8 mouse cellular contexts compared by ENCODE assay signal in the genomic region with DNA sequence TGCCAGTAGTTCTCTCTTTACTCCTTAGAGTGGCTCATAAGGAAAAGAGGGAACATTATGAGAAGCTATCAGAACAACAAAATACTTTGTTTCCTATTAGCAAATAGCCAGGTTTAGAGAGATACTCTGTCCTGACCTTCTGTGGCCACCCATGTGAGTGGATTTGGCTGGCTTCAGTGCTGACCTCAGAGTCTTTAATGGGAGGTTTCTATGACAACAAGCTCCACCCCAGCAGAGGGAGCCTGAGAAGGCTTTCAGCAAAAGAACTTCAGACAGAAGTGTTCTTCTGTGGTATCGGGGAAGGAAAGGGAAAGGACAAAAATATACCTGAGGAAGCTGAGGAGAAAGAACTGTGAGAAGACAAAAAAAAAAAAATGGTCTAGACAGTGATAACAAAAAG.
DNase-seq lines count a peak whose midpoint lies in the region; ATAC-seq and TF ChIP-seq lines count a peak whose summit lies in the region.

No protein-coding gene starts in this region.

- no peak for TF ChIP-seq CTCF in kidney, adult 2 months (conservative IDR thresholded peaks at IDR 0.05; ENCODE audit: insufficient read depth, insufficient read length, low read depth, low read length)
- no peak for TF ChIP-seq CTCF in heart, postnatal 0 days (IDR thresholded peaks at IDR 0.05; ENCODE audit: low read depth)

- WGBS in kidney, adult 2 months = 9% methylated on average over 1 of the region's 1 CpGs
- 40% methylated on average over 1 of the region's 1 CpGs for WGBS in kidney, embryonic 14.5 days
- 30% methylated on average over 1 of the region's 1 CpGs for WGBS in heart, postnatal 0 days

- TF ChIP-seq EP300 in heart, postnatal 0 days (IDR thresholded peaks at IDR 0.05; ENCODE audit: low read depth) = no peak

- no peak overlapping the region for H3K9ac ChIP-seq in kidney, embryonic 14.5 days (ENCODE audit: low read depth, low read length)
- H3K9ac ChIP-seq in heart, postnatal 0 days (replicated peaks; ENCODE audit: low read depth, low read length) = no peak overlapping the region

- no peaks in the 10 kb centered on the region for H3K27me3 ChIP-seq in kidney, adult 2 months (replicated peaks; ENCODE audit: control insufficient read depth, insufficient read depth, low read length)
- no peaks in the 10 kb centered on the region for H3K27me3 ChIP-seq in kidney, embryonic 14.5 days (ENCODE audit: control insufficient read depth, insufficient read depth, low read length)
- no peaks in the 10 kb centered on the region for H3K27me3 ChIP-seq in heart, postnatal 0 days (ENCODE audit: control insufficient read depth, insufficient read depth, low read length)

- H3K4me2 ChIP-seq in kidney, embryonic 14.5 days (replicated peaks; ENCODE audit: low read depth, low read length) = no peak overlapping the region
- no peak overlapping the region for H3K4me2 ChIP-seq in heart, postnatal 0 days (ENCODE audit: low read depth, low read length)

- ATAC-seq in kidney, embryonic 14.5 days (ENCODE audit: low FRiP score, low TSS enrichment) = no peak
- ATAC-seq in heart, postnatal 0 days (ENCODE audit: insufficient read depth, low read depth) = peak; percentile 67; the same call in 1 of the 2 replicates

- H3K9me3 ChIP-seq in kidney, embryonic 14.5 days (ENCODE audit: control insufficient read depth, low read length) = no peaks in the 10 kb centered on the region
- H3K9me3 ChIP-seq in heart, postnatal 0 days (replicated peaks; ENCODE audit: control insufficient read depth, low read length) = no peaks in the 10 kb centered on the region

- H3K4me1 ChIP-seq in kidney, adult 2 months (ENCODE audit: control insufficient read depth, insufficient read depth, low read length) = no peaks in the 10 kb centered on the region; the same call in 1 of the 2 replicates
- H3K4me1 ChIP-seq in kidney, embryonic 14.5 days (ENCODE audit: control insufficient read depth, insufficient read depth, low read length) = no peaks in the 10 kb centered on the region
- H3K4me1 ChIP-seq in heart, postnatal 0 days (ENCODE audit: control insufficient read depth, insufficient read depth) = no peaks in the 10 kb centered on the region

- no peaks in the 10 kb centered on the region for H3K36me3 ChIP-seq in kidney, adult 2 months (ENCODE audit: control insufficient read depth, insufficient read depth, low read length)
- no peaks in the 10 kb centered on the region for H3K36me3 ChIP-seq in kidney, embryonic 14.5 days (ENCODE audit: control insufficient read depth, insufficient read depth, low read length)
- H3K36me3 ChIP-seq in heart, postnatal 0 days (replicated peaks; ENCODE audit: control insufficient read depth, insufficient read depth, low read length) = no peaks in the 10 kb centered on the region

- TF ChIP-seq POLR2A in kidney, adult 2 months (IDR thresholded peaks at IDR 0.05; ENCODE audit: low read depth, low read length) = no peak

- H3K4me3 ChIP-seq in kidney, adult 2 months (ENCODE audit: insufficient read depth, low read depth, low read length) = no peak overlapping the region
- H3K4me3 ChIP-seq in kidney, embryonic 14.5 days (ENCODE audit: low read length) = no peak overlapping the region
- H3K4me3 ChIP-seq in heart, postnatal 0 days (ENCODE audit: low read depth, low read length) = no peak overlapping the region

- no peak overlapping the region for H3K27ac ChIP-seq in kidney, adult 2 months (ENCODE audit: insufficient read depth, low read depth, low read length)
- H3K27ac ChIP-seq in kidney, embryonic 14.5 days (ENCODE audit: low read depth, low read length) = no peak overlapping the region
- no peak overlapping the region for H3K27ac ChIP-seq in heart, postnatal 0 days (ENCODE audit: low read depth)

- intact Hi-C loops in left cerebral cortex, postnatal 36 days (cut with DNase I) = no loop called here

- peak; percentile 79 for DNase-seq in kidney, adult 2 months
- peak; percentile 20 for DNase-seq in brain, adult 2 months (ENCODE audit: low read depth, low spot score)
- peak; percentile 65 for DNase-seq in heart, postnatal 0 days (ENCODE audit: low spot score)
- peak; percentile 39 for DNase-seq in lung, postnatal 10 days
- DNase-seq in right cerebral cortex, postnatal 14 days = no peak
- no peak for DNase-seq in layer of hippocampus, postnatal 25 days (ENCODE audit: extremely low spot score in 1 of 2, low spot score in 1 of 2)
- no peak for DNase-seq in left cerebral cortex, postnatal 36 days (ENCODE audit: low spot score in 2 of 2)

Comparison
In these comparisons a context has a peak if more than half of its experiments do, and no peak if none do; other contexts are left out.
1. DNase-seq: peak in kidney, adult 2 months (single experiment), brain, adult 2 months (single experiment), heart, postnatal 0 days (single experiment) and lung, postnatal 10 days (single experiment); none in right cerebral cortex, postnatal 14 days (single experiment), layer of hippocampus, postnatal 25 days (0 of 2) and left cerebral cortex, postnatal 36 days (0 of 2).